Mouse (Mus musculus) gastrocnemius, adult 2 months (tissue): ENCODE data around the gene Sbp. TPM values are rescaled to one million over a fixed set of nuclear protein-coding genes. Genes with fewer than 3 reads are reported as not detected.
"Not testable (repeated sequence)": the region's sequence is repeated elsewhere in the genome, so short reads cannot be mapped to it uniquely, and the experiment has no call there.

Source experiments
- DNase-seq: peaks from one replicate; pipeline ENCODE4 v3.0.0; 2022
- H3K27ac ChIP-seq: fragments of 200-600 bp; 2 replicates; pipeline ENCODE4 v1.8.1; 2022; ENCODE audit warnings: mild to moderate bottlenecking
- H3K4me3 ChIP-seq: fragments of 200-600 bp; 2 replicates; pipeline ENCODE4 v1.8.1; 2022; ENCODE audit warnings: mild to moderate bottlenecking, moderate library complexity
- CTCF ChIP-seq: fragments of 200-600 bp; IDR thresholded peaks from 2 replicates; pipeline ENCODE4 v1.8.1; 2022; ENCODE audit warnings: antibody characterized with exemption, mild to moderate bottlenecking, moderate library complexity
- intact Hi-C: fragments of 180-260 bp; cut with DNase I; formaldehyde crosslinking; loops from one replicate; pipeline ENCODE4 v1.15.1; 2025
- long read RNA-seq, 2 experiments: library from polyadenylated mRNA; stranded (forward); transcript quantifications; one replicate each; pipeline ENCODE4 v2.0.0; 2021
- total RNA-seq, 2 experiments: library from RNA; stranded (reverse); gene quantifications; 2 replicates each; pipeline ENCODE4 v1.2.3; 2021

Sbp gene
- not detected for total RNA-seq
- long read RNA-seq, experiment 1 = 0 reads
- long read RNA-seq, experiment 2 = 0 reads

- intact Hi-C loops = no loop called here
- no peak for DNase-seq
- Histone ChIP-seq H3K4me3 (no peak within 1 kb of the TSS), H3K27ac (no peak within 1 kb of the TSS)
- no peak for TF ChIP-seq CTCF
Observed at GRCm38 (mm10) chr17:23941372-23941771, at the start of gene Sbp. TSS of gene Sbp (plus strand) at chr17:23941672.

DNA sequence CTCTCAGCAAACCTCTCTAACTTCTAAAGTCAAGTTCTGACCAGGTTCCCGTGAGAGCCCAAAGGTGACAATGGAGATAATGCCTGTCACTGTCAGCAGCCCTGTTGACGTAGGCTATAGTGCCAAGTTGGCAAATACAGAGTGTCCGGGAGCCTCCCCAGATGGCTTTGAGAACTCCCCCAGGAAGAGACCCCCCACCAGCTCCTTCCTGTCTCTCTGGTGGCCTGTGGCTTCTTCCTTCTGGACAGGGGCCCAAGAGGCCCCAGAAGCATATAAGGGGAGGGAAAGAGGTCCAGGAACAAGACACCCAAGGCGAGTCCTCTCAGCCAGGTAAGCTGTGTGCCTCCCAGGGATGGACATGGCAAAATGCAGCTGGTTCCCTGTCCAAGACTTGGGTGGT, 24.3 kb upstream of the Sbp start, which contains the start of gene Dcpp3:
Gene Dcpp3, plus strand, starts transcription at position 301 of the 400 bp plus-strand sequence.
- DNase-seq, H3K27ac ChIP-seq, H3K4me3 ChIP-seq, intact Hi-C loops: not testable (repeated sequence)

- Histone ChIP-seq H3K4me3 (peak overlapping the region; percentile 83), H3K27ac (peak overlapping the region; percentile 87)
- intact Hi-C loops = loop anchor here (5.0 kb wide), 1 partner anchor 52 kb away; no protein-coding TSS in a partner anchor
- peak; percentile 95 for DNase-seq
- TF ChIP-seq CTCF = 0 out of 2 replicates have a peak, but pooled peaks have one; percentile 4
Observed at GRCm38 (mm10) chr17:23924531-23925007, 16.9 kb upstream of the Sbp start.

DNA sequence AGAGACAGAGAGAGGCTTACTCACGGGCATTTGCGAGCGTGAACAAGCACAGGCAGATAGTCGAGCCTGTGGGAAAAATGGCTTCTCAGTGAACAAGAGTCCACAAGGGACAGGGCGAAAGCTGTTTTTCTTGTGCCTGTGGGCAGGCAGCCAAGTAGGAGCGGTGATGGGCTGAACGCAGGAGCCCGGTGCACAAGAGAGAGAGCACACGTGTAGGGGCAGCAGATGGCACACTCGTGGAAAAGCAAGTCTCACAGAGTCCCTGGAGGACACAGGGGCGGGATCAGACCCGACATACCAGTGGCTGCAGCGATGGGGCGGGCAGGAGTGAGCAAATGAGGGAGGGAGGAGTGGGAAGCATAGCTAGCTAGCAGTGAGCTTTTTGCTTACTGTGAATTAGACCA, 16.4 kb upstream of the Sbp start:
- no peak for TF ChIP-seq CTCF
- peak; percentile 63 for DNase-seq
- Histone ChIP-seq H3K4me3 (peak overlapping the region; percentile 83), H3K27ac (peak overlapping the region; percentile 87)
- intact Hi-C loops = no loop called here

GRCm38 (mm10) chr17:23931157-23931556, 10.3 kb upstream of the Sbp start:
- intact Hi-C loops = no loop called here
- Histone ChIP-seq H3K27ac (no peak overlapping the region), H3K4me3 (no peak overlapping the region)
- DNase-seq = no peak
- no peak for TF ChIP-seq CTCF

DNA sequence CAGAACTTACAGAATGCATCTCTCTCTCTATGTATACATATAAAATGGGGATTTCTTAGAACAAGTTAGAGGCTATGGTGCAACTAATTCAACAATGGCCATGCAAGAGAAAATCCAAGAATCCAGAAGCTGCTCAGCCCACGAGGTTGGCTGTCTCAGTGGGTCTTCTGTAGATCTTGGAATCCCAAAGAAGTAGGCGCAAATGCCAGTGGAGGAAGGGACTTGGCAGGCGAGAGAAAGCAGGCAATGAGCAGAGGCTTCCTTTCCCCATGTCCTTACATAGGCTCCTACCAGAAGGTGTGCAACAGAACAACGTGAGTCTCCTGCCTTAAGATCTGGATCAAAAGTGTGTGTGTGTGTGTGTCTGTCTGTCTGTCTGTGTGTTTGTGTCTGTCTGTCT, 6.0 kb downstream of the Sbp start:
- intact Hi-C loops, H3K4me3 ChIP-seq, DNase-seq, H3K27ac ChIP-seq: not testable (repeated sequence)

- no peak overlapping the region for H3K27ac ChIP-seq
- TF ChIP-seq CTCF = no peak
- DNase-seq = no peak
- no peak overlapping the region for H3K4me3 ChIP-seq
- intact Hi-C loops = no loop called here
Observed at GRCm38 (mm10) chr17:23949068-23949467, 7.6 kb downstream of the Sbp start.

- DNase-seq, intact Hi-C loops, H3K27ac ChIP-seq, H3K4me3 ChIP-seq: not testable (repeated sequence)
Observed at GRCm38 (mm10) chr17:23950828-23951227, 9.4 kb downstream of the Sbp start.

- intact Hi-C loops = no loop called here
- H3K27ac ChIP-seq = no peak within 1 kb of the TSS
- DNase-seq = no peak
- H3K4me3 ChIP-seq = no peak within 1 kb of the TSS
- TF ChIP-seq CTCF = no peak
Observed at GRCm38 (mm10) chr17:23955174-23955573, 13.7 kb downstream of the Sbp start, which contains the start of gene Sbpl. TSS of gene Sbpl (minus strand) at chr17:23955274.

DNA sequence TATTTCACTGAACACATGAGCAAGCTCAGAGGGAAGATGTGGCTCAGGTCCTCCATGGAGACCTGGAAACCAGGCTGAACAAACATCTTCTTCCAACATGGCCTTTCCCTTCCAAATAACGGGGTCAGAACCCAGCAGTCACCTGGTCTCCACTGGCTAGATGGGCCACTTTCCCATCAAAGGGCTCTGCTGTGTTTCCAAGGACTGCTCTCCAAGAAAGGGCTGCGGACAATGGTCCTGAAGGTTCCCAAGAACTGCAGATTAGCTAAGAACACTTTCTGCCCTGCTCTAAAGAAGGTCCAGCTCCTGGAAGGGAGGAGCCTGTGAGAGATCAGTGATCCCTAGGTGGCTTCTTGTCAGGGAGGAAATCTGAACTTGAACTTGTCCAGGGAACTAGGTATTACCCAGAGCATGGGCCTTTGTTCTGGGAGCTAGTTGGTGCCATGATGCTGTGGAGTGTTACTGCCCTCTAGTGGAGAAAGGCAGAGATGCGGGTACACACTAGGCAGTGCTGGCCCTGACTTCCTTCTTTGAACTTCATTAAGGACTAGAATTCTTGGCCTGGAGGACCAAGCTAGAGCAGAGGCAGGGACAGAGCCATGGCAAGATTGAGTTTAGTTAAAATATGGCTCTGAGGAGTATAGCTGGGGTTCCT, 18.7 kb downstream of the Sbp start:
- intact Hi-C loops = loop anchor here (1.0 to 5.0 kb wide), 4 partner anchors 86 to 213 kb away; partner anchors contain the start of genes Flywch1 and Kremen2
- peak; percentile 99 for TF ChIP-seq CTCF
- H3K4me3 ChIP-seq = no peak overlapping the region
- peak; percentile 69 for DNase-seq
- H3K27ac ChIP-seq = no peak overlapping the region

GRCm38 (mm10) chr17:23961573-23962122, 20.2 kb downstream of the Sbp start:
- intact Hi-C loops = loop anchor here (2.0 to 5.0 kb wide), 3 partner anchors 111 to 214 kb away; partner anchors contain the start of genes Flywch1 and Kremen2
- no peak for DNase-seq
- Histone ChIP-seq H3K4me3 (no peak overlapping the region), H3K27ac (no peak overlapping the region)
- TF ChIP-seq CTCF = no peak

- no peak for TF ChIP-seq CTCF
- Histone ChIP-seq H3K4me3 (no peak overlapping the region), H3K27ac (no peak overlapping the region)
- intact Hi-C loops = no loop called here
- no peak for DNase-seq
Observed at GRCm38 (mm10) chr17:23965805-23966425, 24.4 kb downstream of the Sbp start.
